Mouse (Mus musculus): ENCODE results near the gene Mrgbp. TPM values are rescaled to one million over a fixed set of nuclear protein-coding genes. Genes with fewer than 3 reads are reported as not detected.

Mrgbp gene
- total and polyA plus RNA-seq, 3 experiments, result 44.9 to 54.5 TPM; not detected in 1

DNA sequence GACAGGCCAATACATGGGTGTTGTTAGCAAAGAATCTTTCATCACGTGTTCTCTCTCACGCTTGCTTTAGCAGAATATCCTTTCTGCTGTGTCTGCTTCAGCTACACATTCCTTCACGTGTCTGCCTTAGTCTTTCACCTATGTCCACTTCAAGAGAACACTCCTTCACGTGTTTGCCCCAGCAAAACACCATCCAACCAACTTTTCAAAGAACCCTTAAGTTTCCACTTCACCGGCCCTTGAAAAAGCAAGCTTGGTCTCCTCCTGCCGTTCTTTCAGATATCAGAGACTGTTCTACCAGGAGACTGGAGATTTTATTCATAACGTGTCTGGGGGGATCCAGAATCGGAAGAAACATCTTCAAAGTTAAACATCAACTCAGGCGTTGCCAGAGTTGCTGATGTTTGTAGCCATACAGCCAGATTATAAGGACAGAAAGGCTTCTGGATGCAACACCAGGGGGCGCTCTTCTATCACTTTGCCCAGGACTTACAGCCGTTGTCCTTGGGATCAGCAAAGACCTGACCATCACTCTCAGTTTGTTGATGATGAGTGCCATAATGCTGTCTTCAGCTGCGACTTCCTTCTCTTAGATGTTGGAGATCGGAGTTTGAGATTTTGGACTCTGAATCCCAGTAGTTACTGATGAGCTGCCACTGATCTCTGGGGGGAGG is 14.7 kb upstream of the Mrgbp start:
- Histone ChIP-seq H3K27me3 (ENCODE audit: control insufficient read depth in 1 of 2, insufficient read depth in 2 of 2, low read length in 2 of 2) (peaks cover 11 to 12% of the 10 kb centered on the region in 2 experiments), H3K4me3 (ENCODE audit: control insufficient read depth in 1 of 2, insufficient read depth in 1 of 2, low read depth in 2 of 2, low read length in 2 of 2) (no peak overlapping the region), H3K9me3 (replicated peaks; ENCODE audit: insufficient read depth, low read length) (no peaks in the 10 kb centered on the region), H3K79me2 (ENCODE audit: control insufficient read depth, insufficient read depth, low read length, poor library complexity) (no peaks in the 10 kb centered on the region), H3K4me1 (ENCODE audit: control insufficient read depth in 1 of 2, insufficient read depth in 2 of 2, low read length in 2 of 2) (no peaks in the 10 kb centered on the region), H3K9ac (ENCODE audit: control insufficient read depth, low read depth, low read length, poor library complexity, severe bottlenecking) (no peak overlapping the region), H3K27ac (ENCODE audit: control insufficient read depth, low read depth, low read length) (no peak overlapping the region), H3K36me3 (ENCODE audit: control insufficient read depth in 1 of 2, insufficient read depth in 2 of 2, low read length in 2 of 2) (no peaks in the 10 kb centered on the region)
- DNase-seq (ENCODE audit: low read depth, low spot score), result peak; percentile 76
- TF ChIP-seq ZC3H11A (IDR thresholded peaks at IDR 0.05; ENCODE audit: low read depth, low read length) (peak; percentile 76), UBTF (IDR thresholded peaks at IDR 0.05; ENCODE audit: borderline replicate concordance, insufficient read depth, low read depth, low read length) (no peak), RAD21 (IDR thresholded peaks at IDR 0.05; ENCODE audit: low read depth, low read length) (peak; percentile 81), SMC3 (IDR thresholded peaks at IDR 0.05; ENCODE audit: low read depth, low read length) (peak; percentile 97), CTCF (IDR thresholded peaks at IDR 0.05 in 2 of 3, conservative IDR thresholded peaks at IDR 0.05 in 1 of 3; ENCODE audit: control insufficient read depth in 1 of 3, insufficient read depth in 1 of 3, low read depth in 2 of 3, low read length in 3 of 3, poor library complexity in 1 of 3, severe bottlenecking in 1 of 3) (peak; percentile 79 to 95 (median 85)), NRF1 (IDR thresholded peaks at IDR 0.05; ENCODE audit: insufficient read depth, low read depth, low read length, poor library complexity, severe bottlenecking) (no peak), KAT2A (conservative IDR thresholded peaks at IDR 0.05; ENCODE audit: low read depth, low read length) (no peak), ZNF384 (IDR thresholded peaks at IDR 0.05; ENCODE audit: low read depth, low read length) (no peak), BHLHE40 (IDR thresholded peaks at IDR 0.05; ENCODE audit: borderline replicate concordance, low read depth, low read length) (no peak)

DNA sequence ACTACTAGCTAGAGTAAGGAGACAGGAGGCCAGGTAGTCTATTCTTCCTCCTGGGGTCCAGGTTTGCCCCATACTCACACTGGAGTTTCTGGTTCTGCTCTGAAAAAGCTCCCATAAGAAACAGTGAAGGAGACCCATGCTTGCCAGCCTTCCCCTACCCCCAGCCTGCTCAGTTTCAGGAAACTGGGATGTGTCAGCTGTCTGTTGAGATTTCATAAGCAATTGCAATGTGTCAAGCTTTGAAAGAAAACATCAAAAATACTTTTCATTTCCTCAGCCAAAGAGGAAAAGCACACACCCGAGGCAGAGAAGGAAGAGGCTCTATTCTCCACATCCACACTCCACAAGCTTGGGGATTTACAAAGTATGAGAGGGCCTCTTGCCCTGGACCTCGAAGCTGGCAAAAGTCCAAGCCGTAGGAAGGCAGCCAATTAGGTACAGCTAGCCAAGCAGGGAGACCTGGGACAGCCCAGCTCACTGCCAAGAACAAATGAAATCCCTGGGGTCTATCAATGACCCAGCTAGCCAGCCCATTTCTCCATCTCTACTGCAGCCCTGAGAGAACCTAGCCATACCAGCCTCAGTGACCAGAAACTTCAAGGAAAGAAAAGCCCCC is 12.0 kb upstream of the Mrgbp start:
- TF ChIP-seq GABPA (IDR thresholded peaks at IDR 0.05; ENCODE audit: low read depth, low read length) (no peak), E2F4 (IDR thresholded peaks at IDR 0.05; ENCODE audit: borderline replicate concordance, low read depth, low read length) (no peak), POLR2AphosphoS5 (IDR thresholded peaks at IDR 0.05; ENCODE audit: borderline replicate concordance, low read depth, low read length) (no peak), JUND (IDR thresholded peaks at IDR 0.05; ENCODE audit: low read depth, low read length) (no peak), TBP (IDR thresholded peaks at IDR 0.05; ENCODE audit: low read depth, low read length) (no peak), POLR2A (IDR thresholded peaks at IDR 0.05; ENCODE audit: control insufficient read depth in 1 of 2, insufficient read depth in 1 of 2, low read depth in 1 of 2, low read length in 2 of 2, poor library complexity in 1 of 2) (no peak), ZC3H11A (IDR thresholded peaks at IDR 0.05; ENCODE audit: low read depth, low read length) (no peak), ZMIZ1 (IDR thresholded peaks at IDR 0.05; ENCODE audit: low read depth, low read length) (no peak), POLR2AphosphoS2 (IDR thresholded peaks at IDR 0.05; ENCODE audit: low read length) (no peak), MEF2A (IDR thresholded peaks at IDR 0.05; ENCODE audit: extremely low read depth, insufficient replicate concordance, low read depth, low read length, poor library complexity, severe bottlenecking) (no peak), NELFE (IDR thresholded peaks at IDR 0.05; ENCODE audit: low read depth, low read length) (no peak), KAT2A (conservative IDR thresholded peaks at IDR 0.05; ENCODE audit: low read depth, low read length) (no peak), CHD2 (IDR thresholded peaks at IDR 0.05; ENCODE audit: low read length) (no peak), SIN3A (IDR thresholded peaks at IDR 0.05; ENCODE audit: low read length) (no peak), BHLHE40 (IDR thresholded peaks at IDR 0.05; ENCODE audit: borderline replicate concordance, low read depth, low read length) (no peak), NRF1 (IDR thresholded peaks at IDR 0.05; ENCODE audit: insufficient read depth, low read depth, low read length, poor library complexity, severe bottlenecking) (no peak), MYC (IDR thresholded peaks at IDR 0.05; ENCODE audit: low read depth, low read length) (no peak), RAD21 (IDR thresholded peaks at IDR 0.05; ENCODE audit: low read depth, low read length) (no peak), MAX (IDR thresholded peaks at IDR 0.05; ENCODE audit: low read length) (no peak)
- H3K36me3 ChIP-seq (ENCODE audit: control insufficient read depth in 1 of 2, insufficient read depth in 2 of 2, low read length in 2 of 2), result no peaks in the 10 kb centered on the region
- no peaks in the 10 kb centered on the region for H3K9me3 ChIP-seq (replicated peaks; ENCODE audit: insufficient read depth, low read length)
- no peak overlapping the region for H3K9ac ChIP-seq (ENCODE audit: control insufficient read depth, low read depth, low read length, poor library complexity, severe bottlenecking)
- no peak for DNase-seq (ENCODE audit: low read depth, low spot score)
- H3K79me2 ChIP-seq (ENCODE audit: control insufficient read depth, insufficient read depth, low read length, poor library complexity), result no peaks in the 10 kb centered on the region
- H3K27me3 ChIP-seq (ENCODE audit: control insufficient read depth in 1 of 2, insufficient read depth in 2 of 2, low read length in 2 of 2), result peaks cover 12 to 13% of the 10 kb centered on the region in 2 experiments
- no peaks in the 10 kb centered on the region for H3K4me1 ChIP-seq (ENCODE audit: control insufficient read depth in 1 of 2, insufficient read depth in 2 of 2, low read length in 2 of 2)
- no peak overlapping the region for H3K27ac ChIP-seq (ENCODE audit: control insufficient read depth, low read depth, low read length)
- no peak overlapping the region for H3K4me3 ChIP-seq (ENCODE audit: control insufficient read depth in 1 of 2, insufficient read depth in 1 of 2, low read depth in 2 of 2, low read length in 2 of 2)
